Mouse (Mus musculus) kidney, postnatal 0 days (tissue): ENCODE data around the gene Myo19. TPM values are rescaled to one million over a fixed set of nuclear protein-coding genes. Genes with fewer than 3 reads are reported as not detected.

ENCODE experiments used
- ATAC-seq: fragments of 200-750 bp; cut with Nextera tagmentation; replicated peaks from 2 replicates; pipeline ENCODE4 v1.8.0; 2017; ENCODE audit warnings: low read depth, moderate number of reproducible peaks, moderate TSS enrichment, moderate library complexity; ENCODE audit not compliant: low FRiP score
- DNase-seq: peaks from one replicate; pipeline ENCODE4 v3.0.0-alpha.2; 2016; ENCODE audit warnings: low spot score
- H3K27ac ChIP-seq: fragments of 300-500 bp; sonication (generic); 2 replicates; pipeline ENCODE4 v1.5.1; 2014; ENCODE audit warnings: mild to moderate bottlenecking
- H3K27me3 ChIP-seq: fragments of 300-500 bp; sonication (generic); 2 replicates; pipeline ENCODE4 v1.6.1; 2014; ENCODE audit warnings: low read length, mixed read lengths; ENCODE audit not compliant: insufficient read depth
- H3K36me3 ChIP-seq: fragments of 300-500 bp; sonication (generic); 2 replicates; pipeline ENCODE4 v1.6.1; 2014; ENCODE audit warnings: low read length, mixed read lengths; ENCODE audit not compliant: insufficient read depth
- H3K4me1 ChIP-seq: fragments of 300-500 bp; sonication (generic); replicated peaks from 2 replicates; pipeline ENCODE4 v1.6.1; 2014; ENCODE audit warnings: antibody characterized with exemption, low read length, mixed read lengths; ENCODE audit not compliant: insufficient read depth
- H3K4me2 ChIP-seq: fragments of 300-500 bp; sonication (generic); 2 replicates; pipeline ENCODE4 v1.6.1; 2014; ENCODE audit warnings: mild to moderate bottlenecking, low read length, moderate library complexity, mixed read lengths
- H3K4me3 ChIP-seq: fragments of 300-500 bp; sonication (generic); replicated peaks from 2 replicates; pipeline ENCODE4 v1.5.1; 2014; ENCODE audit warnings: low read depth, low read length
- H3K9ac ChIP-seq: fragments of 300-500 bp; sonication (generic); 2 replicates; pipeline ENCODE4 v1.6.1; 2014; ENCODE audit warnings: low read depth, low read length
- H3K9me3 ChIP-seq: fragments of 300-500 bp; sonication (generic); replicated peaks from 2 replicates; pipeline ENCODE4 v1.6.1; 2016; ENCODE audit warnings: low read length, inconsistent platforms, mixed read lengths
- CTCF ChIP-seq: IDR thresholded peaks from 2 replicates; pipeline ENCODE4 v1.5.1; 2016; ENCODE audit warnings: antibody characterized with exemption, low read depth, mild to moderate bottlenecking, moderate library complexity
- WGBS: fragments of 180-500 bp; shearing (Covaris S2); extraction: QIAGEN DNeasy Blood & Tissue Kit; methylation state at CpG from one replicate; pipeline ENCODE4 v1.1.7; 2014; 5-methylcytosine and 5-hydroxymethylcytosine counted together
- microRNA-seq: library from miRNA; unstranded; fragments of <30 nt; microRNA quantifications from one replicate; pipeline ENCODE4, GENCODE M21; 2016
- polyA plus RNA-seq: library from polyadenylated mRNA; unstranded; fragments of >200 nt; fragmentation: Nextera tagmentation; extraction: Ambion mirVana; gene quantifications from 2 replicates; pipeline ENCODE4 v1.2.1, GENCODE M21; 2015

Gene Myo19
- polyA plus RNA-seq, 1 experiment from 2014 or later = 13.2 TPM

GRCm38 (mm10) chr11:84957591-84958270, 77.8 kb downstream of the Myo19 start, which contains the start of gene Car4:
Gene Car4, plus strand, starts transcription at chr11:84957786.
- peak within 1 kb of the TSS; percentile 59 for H3K4me2 ChIP-seq
- DNase-seq (no peak), ATAC-seq (no peak)
- peak within 1 kb of the TSS; percentile 75 for H3K27ac ChIP-seq
- no peaks in the 10 kb centered on the region for H3K9me3 ChIP-seq
- peaks cover 23% of the 10 kb centered on the region for H3K4me1 ChIP-seq
- H3K9ac ChIP-seq = peak within 1 kb of the TSS; percentile 46; the same call in 1 of the 2 replicates
- H3K4me3 ChIP-seq = peak within 1 kb of the TSS; percentile 35
- WGBS = under 1% methylated on average over 49 of the region's 49 CpGs
- TF ChIP-seq CTCF = no peak
- no peaks in the 10 kb centered on the region for H3K36me3 ChIP-seq
- H3K27me3 ChIP-seq = 0 out of 2 replicates have a peak, but pooled peaks cover 5% of the 10 kb centered on the region

GRCm38 (mm10) chr11:84958271-84958630, 78.3 kb downstream of the Myo19 start:
- Histone ChIP-seq H3K4me2 (peak overlapping the region; percentile 59), H3K4me3 (peak overlapping the region; percentile 35), H3K9ac (peak overlapping the region; percentile 46; the same call in 1 of the 2 replicates), H3K36me3 (no peaks in the 10 kb centered on the region), H3K4me1 (peaks cover 23% of the 10 kb centered on the region), H3K27ac (peak overlapping the region; percentile 75), H3K9me3 (no peaks in the 10 kb centered on the region), H3K27me3 (0 out of 2 replicates have a peak, but pooled peaks cover 5% of the 10 kb centered on the region)
- DNase-seq = no peak
- ATAC-seq = no peak
- 5% methylated on average over 11 of the region's 11 CpGs for WGBS
- TF ChIP-seq CTCF = no peak

- TF ChIP-seq CTCF = no peak
- no peak overlapping the region for H3K4me3 ChIP-seq
- peak overlapping the region; percentile 75 for H3K27ac ChIP-seq
- H3K4me2 ChIP-seq = peak overlapping the region; percentile 59; the same call in 1 of the 2 replicates
- no peaks in the 10 kb centered on the region for H3K9me3 ChIP-seq
- no peak overlapping the region for H3K9ac ChIP-seq
- H3K27me3 ChIP-seq = 0 out of 2 replicates have a peak, but pooled peaks cover 5% of the 10 kb centered on the region
- ATAC-seq (peak; percentile 60), DNase-seq (no peak)
- 22% methylated on average over 5 of the region's 5 CpGs for WGBS
- peaks cover 23% of the 10 kb centered on the region for H3K4me1 ChIP-seq
- no peaks in the 10 kb centered on the region for H3K36me3 ChIP-seq
These were observed 79.2 kb downstream of the Myo19 start for GRCm38 (mm10) chr11:84959181-84959580.

GRCm38 (mm10) chr11:84959701-84960181, 79.8 kb downstream of the Myo19 start:
- Histone ChIP-seq H3K9me3 (no peaks in the 10 kb centered on the region), H3K27me3 (0 out of 2 replicates have a peak, but pooled peaks cover 5% of the 10 kb centered on the region), H3K4me2 (peak overlapping the region; percentile 59), H3K9ac (no peak overlapping the region), H3K27ac (peak overlapping the region; percentile 75), H3K36me3 (no peaks in the 10 kb centered on the region), H3K4me1 (peaks cover 23% of the 10 kb centered on the region), H3K4me3 (no peak overlapping the region)
- ATAC-seq (peak; percentile 50), DNase-seq (no peak)
- 1% methylated on average over 9 of the region's 9 CpGs for WGBS
- no peak for TF ChIP-seq CTCF

GRCm38 (mm10) chr11:84960291-84960690, 80.3 kb downstream of the Myo19 start:
- Histone ChIP-seq H3K27me3 (0 out of 2 replicates have a peak, but pooled peaks cover 5% of the 10 kb centered on the region), H3K4me1 (peaks cover 23% of the 10 kb centered on the region), H3K4me3 (no peak overlapping the region), H3K9me3 (no peaks in the 10 kb centered on the region), H3K27ac (peak overlapping the region; percentile 75; the same call in 1 of the 2 replicates), H3K36me3 (no peaks in the 10 kb centered on the region), H3K4me2 (peak overlapping the region; percentile 59), H3K9ac (no peak overlapping the region)
- ATAC-seq = no peak
- DNase-seq = no peak
- WGBS = 35% methylated on average over 3 of the region's 3 CpGs
- TF ChIP-seq CTCF = no peak

- no peak overlapping the region for H3K4me2 ChIP-seq
- 0 out of 2 replicates have a peak, but pooled peaks cover 5% of the 10 kb centered on the region for H3K27me3 ChIP-seq
- no peaks in the 10 kb centered on the region for H3K36me3 ChIP-seq
- H3K4me1 ChIP-seq = peaks cover 23% of the 10 kb centered on the region
- DNase-seq (no peak), ATAC-seq (no peak)
- no peak overlapping the region for H3K9ac ChIP-seq
- H3K27ac ChIP-seq = no peak overlapping the region
- TF ChIP-seq CTCF = no peak
- H3K9me3 ChIP-seq = no peaks in the 10 kb centered on the region
- no peak overlapping the region for H3K4me3 ChIP-seq
- 76% methylated on average over 6 of the region's 6 CpGs for WGBS
These were observed 80.8 kb downstream of the Myo19 start for GRCm38 (mm10) chr11:84960780-84961179.

Small RNA genes within 50 kb of the gene (microRNA-seq; reads per million reads assigned to microRNA genes)
- gene Gm23564 = not detected

Other genes with a start within 250 kb of the Myo19 start
- 10.8 and 12.8 TPM in 2 replicates for gene Mrm1, start 60.6 kb upstream of the Myo19 start, polyA plus RNA-seq
- gene Dhrs11, start 51.2 kb upstream of the Myo19 start, polyA plus RNA-seq = 13.8 and 16.1 TPM in 2 replicates
- gene Ggnbp2, start 9.3 kb upstream of the Myo19 start, polyA plus RNA-seq = 56.4 and 57.5 TPM in 2 replicates
- 2.7 and 2.9 TPM in 2 replicates for gene Pigw, start 137 bp downstream of the Myo19 start, polyA plus RNA-seq
- 45.2 and 47.5 TPM in 2 replicates for gene Znhit3, start 36.2 kb downstream of the Myo19 start, polyA plus RNA-seq
- 121 and 134 TPM in 2 replicates for gene Car4, start 77.6 kb downstream of the Myo19 start, polyA plus RNA-seq